ENCODE assay signal across 15 mouse cellular contexts in the genomic region with DNA sequence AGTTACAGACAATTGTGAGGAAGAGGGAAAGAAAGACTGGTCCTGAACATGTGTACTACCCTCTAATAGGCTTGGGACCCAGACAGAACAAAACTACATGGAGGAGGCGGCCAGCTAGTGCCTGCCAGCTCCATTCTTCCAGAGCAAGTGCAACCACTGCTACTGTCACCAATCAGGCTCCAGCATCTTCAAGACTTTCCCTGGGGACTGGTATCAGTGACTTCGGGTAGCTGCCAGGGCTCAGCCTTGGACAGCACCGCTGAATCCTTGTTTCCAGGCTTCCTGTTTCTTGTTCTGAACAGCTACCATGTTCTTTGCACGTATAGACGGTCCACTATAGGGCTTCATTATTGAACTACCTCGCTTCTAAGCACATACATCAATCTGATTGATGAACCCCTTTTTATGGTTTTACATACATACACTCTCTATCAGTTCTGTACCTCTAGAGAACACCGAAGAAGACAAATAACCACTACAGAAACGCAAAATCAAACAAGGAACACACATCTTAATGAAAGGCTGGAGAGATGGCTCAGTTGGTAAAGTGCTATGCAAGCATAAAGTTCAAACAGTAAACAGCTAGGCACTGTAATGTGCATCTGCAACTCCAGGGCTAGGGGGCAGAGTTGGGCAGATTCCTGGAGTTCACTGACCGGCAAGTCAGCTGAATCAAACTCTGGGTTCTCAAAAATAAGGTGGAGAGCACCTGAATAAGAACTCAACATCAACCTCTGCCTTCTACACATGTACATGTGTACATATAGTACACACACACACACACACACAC. TPM values are rescaled to one million over a fixed set of nuclear protein-coding genes. Genes with fewer than 3 reads are reported as not detected.
DNase-seq lines count a peak whose midpoint lies in the region; ATAC-seq and TF ChIP-seq lines count a peak whose summit lies in the region.
"Had no signal": no experiment of that assay in that cellular context is flagged by ENCODE, and none has a peak within 500 bp of the region (broad histone marks: within the 10 kb centered on the region; RNA-seq: fewer than 3 reads in every experiment).

No protein-coding gene starts in this region.

- peak overlapping the region; percentile 63; the same call in 1 of the 2 replicates for H3K27ac ChIP-seq in layer of hippocampus, adult 2 months
- no peak overlapping the region for H3K27ac ChIP-seq in MEL (ENCODE audit: control insufficient read depth, low read depth, low read length)
- no peak overlapping the region for H3K27ac ChIP-seq in neural tube, embryonic 15.5 days (replicated peaks)
- H3K27ac ChIP-seq: hindbrain, embryonic 14.5 days; midbrain, embryonic 12.5 days had no signal

- no peak overlapping the region for H3K4me2 ChIP-seq in neural tube, embryonic 15.5 days
- H3K4me2 ChIP-seq: hindbrain, embryonic 14.5 days; midbrain, embryonic 12.5 days had no signal

- H3K4me3 ChIP-seq in layer of hippocampus, adult 2 months: no peak overlapping the region
- no peak overlapping the region for H3K4me3 ChIP-seq in MEL (ENCODE audit: control insufficient read depth in 1 of 2, insufficient read depth in 1 of 2, low read depth in 2 of 2, low read length in 2 of 2)
- H3K4me3 ChIP-seq in neural tube, embryonic 15.5 days (replicated peaks): no peak overlapping the region
- H3K4me3 ChIP-seq: midbrain, embryonic 12.5 days had no signal

- TF ChIP-seq EP300 in MEL (IDR thresholded peaks at IDR 0.05; ENCODE audit: low read depth in 1 of 2, low read length in 2 of 2): no peak

- no peaks in the 10 kb centered on the region for H3K27me3 ChIP-seq in MEL (ENCODE audit: control insufficient read depth in 1 of 2, insufficient read depth in 2 of 2, low read length in 2 of 2)
- no peaks in the 10 kb centered on the region for H3K27me3 ChIP-seq in neural tube, embryonic 15.5 days (replicated peaks)
- H3K27me3 ChIP-seq: midbrain, embryonic 12.5 days had no signal

- peak; percentile 75 for TF ChIP-seq CTCF in layer of hippocampus, adult 2 months (conservative IDR thresholded peaks at IDR 0.05)
- peak in 2 of 3 experiments; percentile 25 to 43; a peak in 3 of 6 replicates for TF ChIP-seq CTCF in MEL (IDR thresholded peaks at IDR 0.05 in 2 of 3, conservative IDR thresholded peaks at IDR 0.05 in 1 of 3; ENCODE audit: control insufficient read depth in 1 of 3, insufficient read depth in 1 of 3, low read depth in 2 of 3, low read length in 3 of 3, poor library complexity in 1 of 3, severe bottlenecking in 1 of 3)

- no peak for TF ChIP-seq POLR2A in MEL (IDR thresholded peaks at IDR 0.05; ENCODE audit: control insufficient read depth in 1 of 2, insufficient read depth in 1 of 2, low read depth in 1 of 2, low read length in 2 of 2, poor library complexity in 1 of 2)

- no peak overlapping the region for H3K9ac ChIP-seq in MEL (ENCODE audit: control insufficient read depth, low read depth, low read length, poor library complexity, severe bottlenecking)
- no peak overlapping the region for H3K9ac ChIP-seq in neural tube, embryonic 15.5 days (replicated peaks)
- H3K9ac ChIP-seq: hindbrain, embryonic 14.5 days; midbrain, embryonic 12.5 days had no signal

- no peaks in the 10 kb centered on the region for H3K4me1 ChIP-seq in MEL (ENCODE audit: control insufficient read depth in 1 of 2, insufficient read depth in 2 of 2, low read length in 2 of 2)
- H3K4me1 ChIP-seq in neural tube, embryonic 15.5 days: no peaks in the 10 kb centered on the region
- H3K4me1 ChIP-seq: midbrain, embryonic 12.5 days had no signal

- H3K9me3 ChIP-seq in MEL (replicated peaks; ENCODE audit: insufficient read depth, low read length): no peaks in the 10 kb centered on the region
- H3K9me3 ChIP-seq in neural tube, embryonic 15.5 days (replicated peaks): no peaks in the 10 kb centered on the region
- H3K9me3 ChIP-seq: midbrain, embryonic 12.5 days had no signal

- ATAC-seq in neural tube, embryonic 15.5 days (ENCODE audit: low FRiP score): no peak
- ATAC-seq: CD4-positive, CD25-positive, alpha-beta regulatory T cell, adult 4 months; forebrain, embryonic 16.5 days had no signal

- peak; percentile 46 to 47 for DNase-seq in cerebellum, postnatal 14 days
- no peak for DNase-seq in cerebellum, postnatal 4 days (ENCODE audit: low spot score in 2 of 2)
- no peak for DNase-seq in layer of hippocampus, adult 2 months (ENCODE audit: low spot score in 2 of 2)
- no peak for DNase-seq in layer of hippocampus, adult 9-10 months (ENCODE audit: low spot score)
- no peak for DNase-seq in MEL (ENCODE audit: low read depth, low spot score)
- peak; percentile 65 to 78 for DNase-seq in kidney, postnatal 36 days
- no peak for DNase-seq in embryo, embryonic 10 days (ENCODE audit: low spot score)
- DNase-seq: embryo, embryonic 11 days; left cerebral cortex, postnatal 4 days; thymus, adult 2 months had no signal

- TF ChIP-seq RAD21 in MEL (IDR thresholded peaks at IDR 0.05; ENCODE audit: low read depth, low read length): peak; percentile 13

- no peaks in the 10 kb centered on the region for H3K79me2 ChIP-seq in MEL (ENCODE audit: control insufficient read depth, insufficient read depth, low read length, poor library complexity)

- 84% methylated on average over 9 of the region's 9 CpGs for WGBS in neural tube, embryonic 15.5 days

- no peaks in the 10 kb centered on the region; a peak in 1 of 4 replicates for H3K36me3 ChIP-seq in MEL (ENCODE audit: control insufficient read depth in 1 of 2, insufficient read depth in 2 of 2, low read length in 2 of 2)
- peaks cover 47% of the 10 kb centered on the region for H3K36me3 ChIP-seq in neural tube, embryonic 15.5 days

TF ChIP-seq in MEL, 35 proteins besides CTCF, POLR2A, EP300 and RAD21:
- TF ChIP-seq USF1 (IDR thresholded peaks at IDR 0.05; ENCODE audit: low read depth, low read length): no peak
- peak; percentile 46 for TF ChIP-seq SMC3 (IDR thresholded peaks at IDR 0.05; ENCODE audit: low read depth, low read length)
- no peak for TF ChIP-seq CHD1 (IDR thresholded peaks at IDR 0.05; ENCODE audit: low read depth, low read length)

RNA-seq across cellular contexts. Expression of a gene that starts 35.9 kb away (rescaled TPM):
- total RNA-seq in layer of hippocampus, adult 2 months (2021): 10 to 100 TPM; 60.0 to 62.3 TPM
- 9.1 and 14.6 TPM in 2 replicates for total RNA-seq in MEL (2012; rRNA removed)
- polyA plus RNA-seq in MEL (2012; ENCODE audit: insufficient read depth in 1 of 2, insufficient read length in 2 of 2, low read depth in 1 of 2, low replicate concordance in 2 of 2, missing spikeins in 1 of 2): 1 to 10 TPM in 1 of 2 experiments, not detected in 1; 7.5 TPM
- polyA plus RNA-seq in neural tube, embryonic 15.5 days (2015; fragmentation: Nextera tagmentation; extraction: Ambion mirVana): 5.5 and 6.0 TPM in 2 replicates

RNA-seq across cellular contexts. Expression of a gene that starts 47.5 kb away (rescaled TPM):
- 10 to 100 TPM; 53.4 to 54.7 TPM for total RNA-seq in layer of hippocampus, adult 2 months (2021)
- 18.3 and 23.1 TPM in 2 replicates for total RNA-seq in MEL (2012; rRNA removed)
- polyA plus RNA-seq in MEL (2012; ENCODE audit: insufficient read depth in 1 of 2, insufficient read length in 2 of 2, low read depth in 1 of 2, low replicate concordance in 2 of 2, missing spikeins in 1 of 2): 10 to 100 TPM in 1 of 2 experiments, not detected in 1; 25.8 TPM
- polyA plus RNA-seq in neural tube, embryonic 15.5 days (2015; fragmentation: Nextera tagmentation; extraction: Ambion mirVana): 22.8 and 23.1 TPM in 2 replicates

Comparison
In these comparisons a context has a peak if more than half of its experiments do, and no peak if none do; other contexts are left out.
1. DNase-seq: peak in cerebellum, postnatal 14 days (2 of 2) and kidney, postnatal 36 days (2 of 2); none in cerebellum, postnatal 4 days (0 of 2), layer of hippocampus, adult 2 months (0 of 2), layer of hippocampus, adult 9-10 months (single experiment), MEL (single experiment) and embryo, embryonic 10 days (single experiment).